Mouse (Mus musculus) embryonic stem cell, embryonic (primary cell): Measurements from ENCODE around the gene Cnot10.

Experiments used
- CTCF ChIA-PET, 4 experiments: fragments of 300-600 bp in 2 of 4; fragments of 350-600 bp in 2 of 4; sonication (Branson Sonifier 250); formaldehyde crosslinking; loops; one replicate each; lab custom pipeline; 2022; ENCODE audit warnings: inconsistent platforms in 2 of 4; lab: Charles Lee
- POLR2A ChIA-PET, 4 experiments: fragments of 300-600 bp in 2 of 4; fragments of 350-600 bp in 2 of 4; sonication (Branson Sonifier 250); formaldehyde crosslinking; loops; one replicate each; lab custom pipeline; 2022; ENCODE audit warnings: antibody characterized with exemption in 4 of 4, inconsistent platforms in 1 of 4; lab: Charles Lee

Gene Cnot10

GRCm38 (mm10) chr9:114639839-114640646, at the start of gene Cnot10:
Cnot10 (minus strand) TSS chr9:114640184.
- POLR2A ChIA-PET, result interaction anchor here (0.6 to 9.1 kb wide), 95 partner anchors 7 to 709 kb away, joined by 3 to 61 read pairs (median 4); partner anchors contain the start of genes Cmtm6 (in 3 of the 4), Crtap (in 2 of the 4), Dync1li1 (in 2 of the 4) and Glb1 (in 2 of the 4)

GRCm38 (mm10) chr9:114688953-114689407, 49.0 kb upstream of the Cnot10 start:
- POLR2A ChIA-PET, result interaction anchor here (0.7 to 4.4 kb wide), 28 partner anchors 9 to 758 kb away, joined by 3 to 22 read pairs (median 5); partner anchors contain the start of genes Cnot10 (in 3 of the 4), Cmtm6 (in 1 of the 4), Cmtm7 (in 1 of the 4) and Ubp1 (in 1 of the 4)
- CTCF ChIA-PET, result interaction anchor here in 2 of 4 experiments (0.6 to 1.1 kb wide), 3 partner anchors 21 to 107 kb away, joined by 3 to 4 read pairs (median 3); no protein-coding TSS in a partner anchor

More at GRCm38 (mm10) chr9:114639839-114640646, at the start of gene Cnot10:
- CTCF ChIA-PET, result interaction anchor here (0.5 to 2.8 kb wide), 22 partner anchors 8 to 224 kb away, joined by 3 to 11 read pairs (median 4); partner anchors contain the start of gene Cmtm6 (in 1 of the 4)

- POLR2A ChIA-PET, result interaction anchor here (0.5 to 4.4 kb wide), 34 partner anchors 9 to 883 kb away, joined by 3 to 22 read pairs (median 5); partner anchors contain the start of genes Cmtm6 (in 3 of the 4), Cnot10 (in 3 of the 4), Cmtm7 (in 1 of the 4) and Cmtm8 (in 1 of the 4)
- CTCF ChIA-PET, result interaction anchor here in 2 of 4 experiments (0.6 to 1.1 kb wide), 2 partner anchors 22 to 106 kb away, joined by 3 to 4 read pairs; no protein-coding TSS in a partner anchor
Observed at GRCm38 (mm10) chr9:114688252-114688952, 48.4 kb upstream of the Cnot10 start, which contains the start of gene Dync1li1. Dync1li1 (plus strand) TSS chr9:114688790.

- POLR2A ChIA-PET, result interaction anchor here in 3 of 4 experiments (0.8 to 4.4 kb wide), 17 partner anchors 12 to 156 kb away, joined by 3 to 22 read pairs (median 5); partner anchors contain the start of genes Cmtm6 (in 3 of the 3), Cnot10 (in 2 of the 3) and Cmtm8 (in 1 of the 3)
- CTCF ChIA-PET, result no interaction called here
Observed at GRCm38 (mm10) chr9:114687639-114688038, 47.7 kb upstream of the Cnot10 start.

GRCm38 (mm10) chr9:114686245-114686644, 46.3 kb upstream of the Cnot10 start:
- ChIA-PET CTCF (no interaction called here), POLR2A (interaction anchor here in 3 of 4 experiments (0.7 to 4.4 kb wide), 5 partner anchors 11 to 238 kb away, joined by 3 to 22 read pairs (median 4); partner anchors contain the start of gene Cnot10 (in 1 of the 3))

- CTCF ChIA-PET, result interaction anchor here in 1 of 4 experiments (0.7 kb wide), 1 partner anchor 77 kb away, joined by 3 read pairs; no protein-coding TSS in a partner anchor
- POLR2A ChIA-PET, result no interaction called here
Observed at GRCm38 (mm10) chr9:114682193-114682592, 42.2 kb upstream of the Cnot10 start.

- POLR2A ChIA-PET, result interaction anchor here in 1 of 4 experiments (1.7 kb wide), 1 partner anchor 17 kb away, joined by 4 read pairs; no protein-coding TSS in a partner anchor
- CTCF ChIA-PET, result interaction anchor here in 1 of 4 experiments (0.7 to 1.1 kb wide), 2 partner anchors 47 to 62 kb away, joined by 3 read pairs; no protein-coding TSS in a partner anchor
Observed at GRCm38 (mm10) chr9:114680531-114680930, 40.5 kb upstream of the Cnot10 start.

- POLR2A ChIA-PET, result interaction anchor here in 2 of 4 experiments (1.1 to 1.9 kb wide), 4 partner anchors 9 to 16 kb away, joined by 3 to 5 read pairs (median 4); partner anchors contain the start of gene Dync1li1 (in 1 of the 2)
- CTCF ChIA-PET, result interaction anchor here in 2 of 4 experiments (0.7 to 1.1 kb wide), 2 partner anchors 47 to 109 kb away, joined by 3 read pairs; no protein-coding TSS in a partner anchor
Observed at GRCm38 (mm10) chr9:114679944-114680343, 40.0 kb upstream of the Cnot10 start.

- ChIA-PET POLR2A (interaction anchor here in 2 of 4 experiments (0.5 to 2.5 kb wide), 8 partner anchors 10 to 676 kb away, joined by 3 to 6 read pairs (median 4); partner anchors contain the start of gene Dync1li1 (in 1 of the 2)), CTCF (interaction anchor here in 3 of 4 experiments (0.6 to 1.0 kb wide), 3 partner anchors 29 to 54 kb away, joined by 3 to 4 read pairs (median 3); no protein-coding TSS in a partner anchor)
Observed at GRCm38 (mm10) chr9:114678576-114678975, 38.6 kb upstream of the Cnot10 start.

GRCm38 (mm10) chr9:114673626-114674025, 33.6 kb upstream of the Cnot10 start:
- POLR2A ChIA-PET, result no interaction called here

GRCm38 (mm10) chr9:114672703-114673561, 32.9 kb upstream of the Cnot10 start:
- CTCF ChIA-PET, result interaction anchor here in 2 of 4 experiments (1.0 to 1.5 kb wide), 4 partner anchors 11 to 58 kb away, joined by 3 to 4 read pairs (median 3); partner anchors contain the start of gene Cmtm6 (in 1 of the 2)
- POLR2A ChIA-PET, result interaction anchor here in 3 of 4 experiments (0.6 to 2.3 kb wide), 10 partner anchors 9 to 259 kb away, joined by 3 to 10 read pairs (median 4); partner anchors contain the start of genes Cnot10 (in 2 of the 3) and Dync1li1 (in 1 of the 3)

More at GRCm38 (mm10) chr9:114673626-114674025, 33.6 kb upstream of the Cnot10 start:
- CTCF ChIA-PET, result interaction anchor here in 1 of 4 experiments (1.3 kb wide), 1 partner anchor 26 kb away, joined by 3 read pairs; no protein-coding TSS in a partner anchor

GRCm38 (mm10) chr9:114671946-114672345, 32.0 kb upstream of the Cnot10 start:
- ChIA-PET CTCF (interaction anchor here in 3 of 4 experiments (0.6 to 1.5 kb wide), 6 partner anchors 10 to 1199 kb away, joined by 3 to 13 read pairs (median 4); no protein-coding TSS in a partner anchor), POLR2A (interaction anchor here in 3 of 4 experiments (0.6 to 2.3 kb wide), 11 partner anchors 8 to 264 kb away, joined by 3 to 10 read pairs (median 4); partner anchors contain the start of genes Cnot10 (in 1 of the 3) and Dync1li1 (in 1 of the 3))

GRCm38 (mm10) chr9:114669011-114669410, 29.0 kb upstream of the Cnot10 start:
- ChIA-PET POLR2A (interaction anchor here in 1 of 4 experiments (0.9 kb wide), 1 partner anchor 19 kb away, joined by 3 read pairs; no protein-coding TSS in a partner anchor), CTCF (interaction anchor here in 2 of 4 experiments (0.6 to 0.8 kb wide), 2 partner anchors 13 to 176 kb away, joined by 4 to 5 read pairs; no protein-coding TSS in a partner anchor)

GRCm38 (mm10) chr9:114668047-114668446, 28.1 kb upstream of the Cnot10 start:
- CTCF ChIA-PET, result no interaction called here
- POLR2A ChIA-PET, result interaction anchor here in 3 of 4 experiments (1.0 to 1.5 kb wide), 3 partner anchors 10 to 22 kb away, joined by 3 to 7 read pairs (median 4); no protein-coding TSS in a partner anchor

GRCm38 (mm10) chr9:114666858-114667257, 26.9 kb upstream of the Cnot10 start:
- ChIA-PET POLR2A (interaction anchor here (0.7 to 2.1 kb wide), 10 partner anchors 8 to 222 kb away, joined by 3 to 7 read pairs (median 4); partner anchors contain the start of gene Cnot10 (in 1 of the 4)), CTCF (interaction anchor here in 2 of 4 experiments (0.7 kb wide), 2 partner anchors 11 to 13 kb away, joined by 3 read pairs; no protein-coding TSS in a partner anchor)
